Mouse (Mus musculus) heart, adult 2 months (tissue): ENCODE results near the gene Frmd8. TPM values are rescaled to one million over a fixed set of nuclear protein-coding genes. Genes with fewer than 3 reads are reported as not detected.
A peak's percentile ranks its signal among the peaks of the same experiment; 100 is the strongest.

Experiments used
- DNase-seq, 2 experiments: peaks; one replicate each; pipeline ENCODE4 v3.0.0; 2021
- H3K27ac ChIP-seq: fragments of 200-600 bp; 2 replicates; pipeline ENCODE4 v1.8.1; 2022
- H3K27me3 ChIP-seq: fragments of 200-500 bp; 2 replicates; pipeline ENCODE4 v1.6.1; 2012; ENCODE audit warnings: mild to moderate bottlenecking, low read length, inconsistent platforms, mixed read lengths; ENCODE audit not compliant: control insufficient read depth, insufficient read depth
- H3K36me3 ChIP-seq: fragments of 200-500 bp; 2 replicates; pipeline ENCODE4 v1.6.1; 2012; ENCODE audit warnings: low read length, inconsistent platforms; ENCODE audit not compliant: control insufficient read depth, insufficient read depth
- H3K4me1 ChIP-seq: fragments of 200-500 bp; 2 replicates; pipeline ENCODE4 v1.6.1; 2011; ENCODE audit warnings: low read length; ENCODE audit not compliant: control insufficient read depth, insufficient read depth
- H3K4me3 ChIP-seq: fragments of 200-600 bp; 2 replicates; pipeline ENCODE4 v1.8.1; 2022
- H3K79me2 ChIP-seq: fragments of 200-500 bp; replicated peaks from 2 replicates; pipeline ENCODE4 v1.6.1; 2012; ENCODE audit warnings: mild to moderate bottlenecking, inconsistent platforms, low read length, moderate library complexity, mixed read lengths; ENCODE audit not compliant: control insufficient read depth, insufficient read depth
- H3K9ac ChIP-seq: fragments of 200-500 bp; 2 replicates; pipeline ENCODE4 v1.6.1; 2012; ENCODE audit warnings: low read depth, mild to moderate bottlenecking, control low read depth, inconsistent platforms, low read length, mixed read lengths
- CTCF ChIP-seq: fragments of 200-600 bp; IDR thresholded peaks from 2 replicates; pipeline ENCODE4 v1.8.1; 2022; ENCODE audit warnings: antibody characterized with exemption, mild to moderate bottlenecking, moderate library complexity
- EP300 ChIP-seq: fragments of 200-500 bp; IDR thresholded peaks from 2 replicates; pipeline ENCODE4 v1.6.1; 2011; ENCODE audit warnings: low read depth, low read length, control low read depth; ENCODE audit not compliant: insufficient read depth
- POLR2A ChIP-seq: fragments of 200-500 bp; IDR thresholded peaks from 2 replicates; pipeline ENCODE4 v1.6.1; 2011; ENCODE audit warnings: mild to moderate bottlenecking, low read depth, low read length, control low read depth; ENCODE audit not compliant: insufficient read depth
- WGBS: fragments of 180-500 bp; shearing (Covaris S2); methylation state at CpG from one replicate; pipeline ENCODE4 v1.1.7; 2018; 5-methylcytosine and 5-hydroxymethylcytosine counted together
- intact Hi-C: fragments of 180-260 bp; cut with DNase I; formaldehyde crosslinking; loops from one replicate; pipeline ENCODE4 v1.15.1; 2025
- long read RNA-seq: library from polyadenylated mRNA; stranded (forward); transcript quantifications from one replicate; pipeline ENCODE4 v2.0.0, GENCODE M21; 2021
- polyA plus RNA-seq: library from polyadenylated mRNA; depleted of rRNA; stranded (reverse); fragments of >200 nt; gene quantifications from 2 replicates; pipeline ENCODE4 v1.2.3, GENCODE M21; 2012; rRNA removed
- total RNA-seq, 2 experiments: library from RNA; stranded (reverse); gene quantifications; 2 replicates each; pipeline ENCODE4 v1.2.3; 2021

Gene Frmd8
- total RNA-seq (1 to 10 TPM; 7.7 to 8.4 TPM), polyA plus RNA-seq (7.0 and 9.3 TPM in 2 replicates)
- long read RNA-seq, full-length matches to known transcripts, result 15 of 21 reads
- long read RNA-seq, partial matches to known transcripts, result 2 of 21 reads
- long read RNA-seq, other reads (novel, unspliced or antisense), result 4 of 21 reads

- H3K79me2 ChIP-seq, result peaks cover 2% of the 10 kb centered on the region; the same call in 1 of the 2 replicates
- no peaks in the 10 kb centered on the region for H3K36me3 ChIP-seq
- H3K9ac ChIP-seq, result peak within 1 kb of the TSS; percentile 88
- TF ChIP-seq EP300 (no peak), POLR2A (peak; percentile 79)
- H3K27ac ChIP-seq, result peak within 1 kb of the TSS; percentile 84
- H3K4me3 ChIP-seq, result peak within 1 kb of the TSS; percentile 71
- intact Hi-C loops, result no loop called here
- H3K4me1 ChIP-seq, result peaks cover 16% of the 10 kb centered on the region
- under 1% methylated on average over 37 of the region's 37 CpGs for WGBS
- no peaks in the 10 kb centered on the region for H3K27me3 ChIP-seq
- peak; percentile 94 to 96 for DNase-seq
Observed at GRCm38 (mm10) chr19:5874969-5875480, at the start of gene Frmd8. TSS of gene Frmd8 (minus strand) at chr19:5875274.

- Histone ChIP-seq H3K27me3 (no peaks in the 10 kb centered on the region), H3K27ac (peak within 1 kb of the TSS; percentile 98), H3K4me1 (peaks cover 18% of the 10 kb centered on the region), H3K79me2 (0 out of 2 replicates have a peak, but pooled peaks cover 3% of the 10 kb centered on the region), H3K9ac (peak within 1 kb of the TSS; percentile 90), H3K4me3 (peak within 1 kb of the TSS; percentile 80), H3K36me3 (no peaks in the 10 kb centered on the region; the same call in 1 of the 2 replicates)
- intact Hi-C loops, result loop anchor here (1.0 to 2.0 kb wide), 2 partner anchors 16 to 32 kb away; no protein-coding TSS in a partner anchor
- under 1% methylated on average over 18 of the region's 18 CpGs for WGBS
- TF ChIP-seq POLR2A, result peak; percentile 98
- TF ChIP-seq CTCF, result no peak
- peak; percentile 70 for TF ChIP-seq EP300
- DNase-seq, result peak; percentile 96 to 97
Observed at GRCm38 (mm10) chr19:5924713-5925093, 49.6 kb upstream of the Frmd8 start, which contains the start of gene Cdc42ep2. TSS of gene Cdc42ep2 (minus strand) at chr19:5924816.

GRCm38 (mm10) chr19:5923990-5924712, 49.1 kb upstream of the Frmd8 start:
- peaks cover 14% of the 10 kb centered on the region for H3K4me1 ChIP-seq
- WGBS, result under 1% methylated on average over 38 of the region's 38 CpGs

GRCm38 (mm10) chr19:5922963-5923362, 47.9 kb upstream of the Frmd8 start:
- peak overlapping the region; percentile 98 for H3K27ac ChIP-seq
- TF ChIP-seq POLR2A (no peak), CTCF (no peak), EP300 (no peak)
- DNase-seq, result no peak
- no peaks in the 10 kb centered on the region for H3K27me3 ChIP-seq
- intact Hi-C loops, result loop anchor here (2.0 kb wide), 1 partner anchor 92 kb away; the partner anchor contains the start of gene Capn1
- H3K79me2 ChIP-seq, result 0 out of 2 replicates have a peak, but pooled peaks cover 5% of the 10 kb centered on the region
- H3K4me3 ChIP-seq, result peak overlapping the region; percentile 80
- 74% methylated on average over 3 of the region's 3 CpGs for WGBS
- H3K36me3 ChIP-seq, result no peaks in the 10 kb centered on the region; the same call in 1 of the 2 replicates
- peaks cover 12% of the 10 kb centered on the region for H3K4me1 ChIP-seq
- peak overlapping the region; percentile 10 for H3K9ac ChIP-seq

More at GRCm38 (mm10) chr19:5923990-5924712, 49.1 kb upstream of the Frmd8 start:
- H3K79me2 ChIP-seq, result 0 out of 2 replicates have a peak, but pooled peaks cover 3% of the 10 kb centered on the region
- no peaks in the 10 kb centered on the region for H3K27me3 ChIP-seq
- peak; percentile 92 to 95 for DNase-seq
- H3K9ac ChIP-seq, result peak overlapping the region; percentile 90
- intact Hi-C loops, result loop anchor here (1.0 to 2.0 kb wide), 3 partner anchors 17 to 91 kb away; partner anchors contain the start of gene Capn1
- H3K4me3 ChIP-seq, result peak overlapping the region; percentile 80
- peak overlapping the region; percentile 98 for H3K27ac ChIP-seq
- TF ChIP-seq CTCF, result peak; percentile 86
- TF ChIP-seq EP300, result peak; percentile 66; the same call in 1 of the 2 replicates
- TF ChIP-seq POLR2A, result peak; percentile 32; the same call in 1 of the 2 replicates
- H3K36me3 ChIP-seq, result no peaks in the 10 kb centered on the region; the same call in 1 of the 2 replicates

- Histone ChIP-seq H3K36me3 (no peaks in the 10 kb centered on the region; the same call in 1 of the 2 replicates), H3K27me3 (no peaks in the 10 kb centered on the region), H3K4me1 (peaks cover 12% of the 10 kb centered on the region), H3K4me3 (peak overlapping the region; percentile 40), H3K79me2 (peaks cover 5% of the 10 kb centered on the region; the same call in 1 of the 2 replicates), H3K27ac (peak overlapping the region; percentile 98), H3K9ac (peak overlapping the region; percentile 30)
- 26% methylated on average over 15 of the region's 15 CpGs for WGBS
- intact Hi-C loops, result loop anchor here (2.0 kb wide), 1 partner anchor 92 kb away; the partner anchor contains the start of gene Capn1
- TF ChIP-seq POLR2A, result peak; percentile 54; the same call in 1 of the 2 replicates
- peak; percentile 96 for TF ChIP-seq EP300
- TF ChIP-seq CTCF, result no peak
- DNase-seq, result peak; percentile 63 to 77
Observed at GRCm38 (mm10) chr19:5922119-5922942, 47.3 kb upstream of the Frmd8 start.
